Mouse (Mus musculus): Measurements from ENCODE around the gene Errfi1. TPM values are rescaled to one million over a fixed set of nuclear protein-coding genes. Genes with fewer than 3 reads are reported as not detected.

Errfi1 gene
- polyA plus RNA-seq, 1 experiment from 2014 or later: 14.7 TPM

DNA sequence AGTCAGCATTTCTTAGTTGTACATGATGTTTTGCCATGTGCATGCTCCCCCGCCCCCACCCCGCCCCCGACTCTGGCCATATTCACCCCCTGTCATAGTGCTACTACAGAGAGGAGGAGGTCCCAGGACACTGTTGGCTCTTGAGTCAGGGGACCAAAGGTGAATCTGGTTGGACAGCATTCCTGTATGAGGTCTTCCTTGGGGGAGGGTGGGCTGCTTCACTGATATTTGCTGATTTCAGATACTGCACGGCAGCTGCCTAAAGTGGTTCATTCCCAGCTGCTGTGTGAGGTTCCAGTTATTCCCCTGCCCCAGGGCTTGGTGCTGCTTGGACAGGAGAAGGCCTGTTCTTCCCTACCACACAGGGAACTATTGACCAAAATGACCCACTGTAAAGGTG lies 34.8 kb downstream of the Errfi1 start:
- no peak for ATAC-seq
- H3K9me3 ChIP-seq (replicated peaks): no peaks in the 10 kb centered on the region
- H3K4me2 ChIP-seq: no peak overlapping the region
- H3K4me1 ChIP-seq: peaks cover 19% of the 10 kb centered on the region
- no peak overlapping the region for H3K9ac ChIP-seq
- no peak overlapping the region for H3K4me3 ChIP-seq
- no peaks in the 10 kb centered on the region for H3K36me3 ChIP-seq
- WGBS (ENCODE audit: insufficient replicate concordance): 68% methylated on average over 4 of the region's 4 CpGs
- H3K27me3 ChIP-seq (replicated peaks): no peaks in the 10 kb centered on the region
- H3K27ac ChIP-seq: no peak overlapping the region

DNA sequence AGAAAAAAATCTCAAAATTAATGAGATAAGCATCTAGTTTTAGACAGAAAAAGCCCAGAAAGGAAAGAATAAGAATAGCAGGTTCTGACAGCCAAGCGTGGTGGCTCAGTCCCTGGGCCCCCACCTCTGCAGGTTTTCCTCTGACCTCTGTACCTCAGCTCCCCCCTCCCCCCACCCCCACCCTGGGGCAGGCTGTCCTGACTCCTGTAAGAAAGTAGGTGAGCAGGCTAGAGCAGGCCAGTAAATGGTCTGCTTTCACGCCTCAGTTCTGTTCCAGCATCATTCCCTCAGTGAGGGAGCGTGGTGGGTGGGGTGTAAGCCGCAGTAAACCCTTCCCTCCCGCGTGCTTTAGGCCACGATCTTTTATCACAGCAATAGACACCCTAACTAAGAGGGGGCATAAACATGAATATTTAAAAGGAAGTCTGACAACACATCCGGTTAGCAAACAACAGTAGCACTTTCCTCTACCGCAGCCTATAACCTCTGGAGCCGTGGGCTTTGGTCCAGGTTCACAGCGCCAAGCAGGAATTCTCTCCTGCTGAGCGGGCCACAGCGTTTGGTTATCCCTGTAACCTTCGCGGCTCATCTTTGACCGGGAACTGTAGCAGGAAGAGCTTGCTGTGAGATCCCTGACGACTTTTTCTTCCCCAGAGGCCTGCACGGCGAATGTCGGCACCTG lies 35.7 kb downstream of the Errfi1 start:
- 0 out of 2 replicates have a peak, but pooled peaks have one; percentile 18 for ATAC-seq
- no peak overlapping the region for H3K4me3 ChIP-seq
- 44% methylated on average over 20 of the region's 20 CpGs for WGBS (ENCODE audit: insufficient replicate concordance)

DNA sequence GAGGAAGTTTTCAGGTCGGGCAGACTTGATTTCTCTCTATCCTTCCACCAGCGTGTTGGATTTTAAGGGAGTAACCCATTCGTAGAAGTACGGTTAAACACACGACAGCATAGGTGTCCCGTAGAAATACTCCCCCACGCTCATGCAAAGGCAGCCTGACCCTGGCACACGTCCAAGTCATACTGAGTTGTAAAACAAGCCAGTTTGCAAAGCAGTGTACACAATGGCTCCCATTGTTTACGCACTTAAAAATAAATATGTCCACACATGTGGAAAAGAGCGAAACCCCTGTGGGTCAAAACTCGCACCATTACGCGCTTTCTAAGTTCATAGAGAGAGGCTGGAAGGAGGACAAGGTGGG lies 36.2 kb downstream of the Errfi1 start:
- H3K9me3 ChIP-seq (replicated peaks): no peaks in the 10 kb centered on the region
- H3K4me2 ChIP-seq: 0 out of 2 replicates have a peak overlapping the region, but pooled peaks have one; percentile 7
- ATAC-seq: no peak
- H3K4me3 ChIP-seq: no peak overlapping the region
- H3K27ac ChIP-seq: peak overlapping the region; percentile 64; the same call in 1 of the 2 replicates
- H3K27me3 ChIP-seq (replicated peaks): no peaks in the 10 kb centered on the region
- 64% methylated on average over 13 of the region's 13 CpGs for WGBS (ENCODE audit: insufficient replicate concordance)
- no peak overlapping the region for H3K9ac ChIP-seq
- H3K36me3 ChIP-seq: no peaks in the 10 kb centered on the region
- peaks cover 24% of the 10 kb centered on the region for H3K4me1 ChIP-seq

More for the DNA sequence above, 35.7 kb downstream of the Errfi1 start:
- H3K36me3 ChIP-seq: no peaks in the 10 kb centered on the region
- H3K27ac ChIP-seq: peak overlapping the region; percentile 64; the same call in 1 of the 2 replicates
- 0 out of 2 replicates have a peak overlapping the region, but pooled peaks have one; percentile 7 for H3K4me2 ChIP-seq
- no peak overlapping the region for H3K9ac ChIP-seq
- H3K9me3 ChIP-seq (replicated peaks): no peaks in the 10 kb centered on the region
- no peaks in the 10 kb centered on the region for H3K27me3 ChIP-seq (replicated peaks)
- peaks cover 19% of the 10 kb centered on the region for H3K4me1 ChIP-seq

- no peak overlapping the region for H3K9ac ChIP-seq
- no peak overlapping the region for H3K4me3 ChIP-seq
- no peak for ATAC-seq
- no peaks in the 10 kb centered on the region for H3K9me3 ChIP-seq (replicated peaks)
- H3K4me2 ChIP-seq: no peak overlapping the region
- peaks cover 34% of the 10 kb centered on the region for H3K4me1 ChIP-seq
- H3K36me3 ChIP-seq: peaks cover 10% of the 10 kb centered on the region
- 34% methylated on average over 5 of the region's 5 CpGs for WGBS (ENCODE audit: insufficient replicate concordance)
- no peaks in the 10 kb centered on the region for H3K27me3 ChIP-seq (replicated peaks)
- no peak overlapping the region for H3K27ac ChIP-seq
These were observed 37.6 kb downstream of the Errfi1 start for GRCm38 (mm10) chr4:150891308-150891707.

- H3K9me3 ChIP-seq (replicated peaks): no peaks in the 10 kb centered on the region
These were observed 41.2 kb downstream of the Errfi1 start for GRCm38 (mm10) chr4:150894718-150895501.

DNA sequence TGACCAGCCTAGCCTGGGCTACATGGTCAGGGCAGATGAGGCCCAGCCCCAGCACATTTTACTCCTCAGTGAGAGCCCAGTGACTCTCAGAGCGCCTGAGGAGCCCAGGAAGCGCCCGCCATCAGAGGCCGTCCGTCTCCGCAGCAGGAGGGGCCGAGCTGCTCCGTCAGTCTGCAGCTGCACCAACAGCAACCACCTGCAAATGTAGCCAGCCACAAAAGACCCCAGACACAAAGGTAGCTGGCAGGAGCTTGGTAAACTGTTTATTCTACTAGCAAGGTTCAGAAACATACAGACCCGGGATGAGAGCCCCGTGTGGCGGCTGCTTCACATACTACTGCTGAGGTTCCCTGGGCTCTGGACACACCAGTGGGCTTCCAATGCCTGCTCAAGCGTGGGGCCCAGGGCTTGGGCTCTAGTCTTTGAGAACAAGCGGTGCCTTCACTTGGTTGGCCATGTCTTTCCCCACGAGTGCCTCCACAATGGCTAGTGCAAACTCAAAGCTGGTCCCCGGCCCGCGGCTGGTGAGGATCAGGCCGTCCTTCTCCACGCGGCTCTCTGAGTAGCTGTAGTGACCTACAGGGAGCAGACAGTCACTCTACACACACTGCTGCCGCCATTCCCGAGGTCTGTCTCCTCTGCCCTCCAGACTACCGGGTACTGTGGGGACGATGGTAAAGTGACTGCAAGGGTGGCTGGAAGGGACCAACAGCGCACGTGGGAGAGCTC lies 43.3 kb downstream of the Errfi1 start:
- WGBS (ENCODE audit: insufficient replicate concordance): 87% methylated on average over 26 of the region's 26 CpGs

More at GRCm38 (mm10) chr4:150894718-150895501, 41.2 kb downstream of the Errfi1 start:
- 52% methylated on average over 8 of the region's 8 CpGs for WGBS (ENCODE audit: insufficient replicate concordance)
- no peak overlapping the region for H3K4me3 ChIP-seq
- H3K9ac ChIP-seq: no peak overlapping the region
- H3K36me3 ChIP-seq: peaks cover 45% of the 10 kb centered on the region
- peaks cover 30% of the 10 kb centered on the region for H3K4me1 ChIP-seq
- no peaks in the 10 kb centered on the region for H3K27me3 ChIP-seq (replicated peaks)
- H3K27ac ChIP-seq: no peak overlapping the region
- ATAC-seq: peak; percentile 17; the same call in 1 of the 2 replicates
- no peak overlapping the region for H3K4me2 ChIP-seq

DNA sequence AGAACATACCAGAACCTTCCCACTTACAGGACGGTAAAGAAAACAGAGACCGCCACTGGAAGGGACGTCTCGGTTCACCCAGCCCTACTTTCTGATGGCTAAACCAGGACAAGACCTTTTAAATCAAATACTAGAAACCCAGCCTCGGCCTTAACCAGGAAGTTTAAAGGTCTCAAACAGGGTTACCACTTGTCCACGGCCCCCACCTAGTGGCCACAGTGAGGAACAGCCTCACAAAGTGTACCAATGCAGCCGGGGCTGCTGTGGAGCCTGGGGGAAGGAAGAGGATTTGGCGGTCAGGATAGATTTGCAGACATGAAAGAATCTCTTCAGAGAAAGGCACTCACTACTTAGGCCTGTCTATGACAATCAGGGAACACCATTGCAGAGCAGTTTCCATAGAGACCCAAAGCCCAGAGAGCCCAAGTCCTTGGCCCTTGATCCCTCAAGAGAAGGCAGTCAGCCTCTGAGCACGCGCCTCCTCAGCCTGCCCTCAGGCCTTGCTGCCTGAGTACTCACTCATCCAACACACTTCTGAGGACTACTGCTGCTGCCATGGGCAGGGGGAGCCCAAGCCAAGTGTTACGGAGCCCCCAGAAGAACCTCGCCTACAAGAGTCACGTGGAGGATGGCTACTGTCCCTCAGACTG lies 45.1 kb downstream of the Errfi1 start:
- Histone ChIP-seq H3K9ac (no peak overlapping the region), H3K4me3 (no peak overlapping the region), H3K4me1 (peaks cover 33% of the 10 kb centered on the region), H3K36me3 (peaks cover 83% of the 10 kb centered on the region), H3K9me3 (replicated peaks) (no peaks in the 10 kb centered on the region), H3K27ac (no peak overlapping the region), H3K27me3 (replicated peaks) (no peaks in the 10 kb centered on the region), H3K4me2 (no peak overlapping the region)
- no peak; the same call in 1 of the 2 replicates for ATAC-seq
- 63% methylated on average over 13 of the region's 13 CpGs for WGBS (ENCODE audit: insufficient replicate concordance)

More for the DNA sequence above, 43.3 kb downstream of the Errfi1 start:
- H3K36me3 ChIP-seq: peaks cover 65% of the 10 kb centered on the region
- H3K4me2 ChIP-seq: no peak overlapping the region
- H3K27me3 ChIP-seq (replicated peaks): no peaks in the 10 kb centered on the region
- no peak overlapping the region for H3K4me3 ChIP-seq
- no peak overlapping the region for H3K27ac ChIP-seq
- H3K4me1 ChIP-seq: peaks cover 30% of the 10 kb centered on the region
- ATAC-seq: no peak
- no peaks in the 10 kb centered on the region for H3K9me3 ChIP-seq (replicated peaks)
- no peak overlapping the region for H3K9ac ChIP-seq

- Histone ChIP-seq H3K4me1 (peaks cover 23% of the 10 kb centered on the region; the same call in 1 of the 2 replicates), H3K4me3 (no peak overlapping the region), H3K36me3 (peaks cover 94% of the 10 kb centered on the region), H3K27me3 (replicated peaks) (no peaks in the 10 kb centered on the region), H3K27ac (no peak overlapping the region), H3K9ac (no peak overlapping the region), H3K9me3 (replicated peaks) (no peaks in the 10 kb centered on the region), H3K4me2 (no peak overlapping the region)
- WGBS (ENCODE audit: insufficient replicate concordance): 91% methylated on average over 13 of the region's 13 CpGs
- ATAC-seq: no peak
These were observed 46.8 kb downstream of the Errfi1 start for GRCm38 (mm10) chr4:150900486-150900885.

DNA sequence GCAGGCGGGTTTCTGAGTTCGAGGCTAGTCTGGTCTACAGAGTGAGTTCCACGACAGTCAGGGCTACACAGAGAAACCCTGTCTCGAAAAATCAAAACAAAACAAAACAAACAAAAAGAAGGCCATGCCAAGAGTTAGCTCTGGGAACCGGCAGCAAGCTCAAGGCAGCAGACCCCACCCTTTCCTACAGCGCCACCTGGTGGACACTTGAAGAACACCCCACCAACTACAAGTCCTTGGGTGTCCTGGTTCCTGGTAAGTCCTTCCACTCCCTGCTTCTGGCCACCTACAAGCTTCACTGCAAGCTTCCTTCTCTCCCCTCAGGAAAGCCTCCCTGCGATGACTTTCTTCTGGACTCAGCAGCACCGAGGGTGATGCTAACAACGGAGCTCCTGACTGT lies 47.9 kb downstream of the Errfi1 start:
- H3K27me3 ChIP-seq (replicated peaks): no peaks in the 10 kb centered on the region
- no peak overlapping the region for H3K27ac ChIP-seq
- H3K9ac ChIP-seq: no peak overlapping the region
- no peak overlapping the region for H3K4me2 ChIP-seq
- H3K36me3 ChIP-seq: peaks cover 89% of the 10 kb centered on the region
- peaks cover 17% of the 10 kb centered on the region; the same call in 1 of the 2 replicates for H3K4me1 ChIP-seq
- 47% methylated on average over 9 of the region's 9 CpGs for WGBS (ENCODE audit: insufficient replicate concordance)
- H3K4me3 ChIP-seq: no peak overlapping the region
- peak; percentile 36; the same call in 1 of the 2 replicates for ATAC-seq
- no peaks in the 10 kb centered on the region for H3K9me3 ChIP-seq (replicated peaks)

DNA sequence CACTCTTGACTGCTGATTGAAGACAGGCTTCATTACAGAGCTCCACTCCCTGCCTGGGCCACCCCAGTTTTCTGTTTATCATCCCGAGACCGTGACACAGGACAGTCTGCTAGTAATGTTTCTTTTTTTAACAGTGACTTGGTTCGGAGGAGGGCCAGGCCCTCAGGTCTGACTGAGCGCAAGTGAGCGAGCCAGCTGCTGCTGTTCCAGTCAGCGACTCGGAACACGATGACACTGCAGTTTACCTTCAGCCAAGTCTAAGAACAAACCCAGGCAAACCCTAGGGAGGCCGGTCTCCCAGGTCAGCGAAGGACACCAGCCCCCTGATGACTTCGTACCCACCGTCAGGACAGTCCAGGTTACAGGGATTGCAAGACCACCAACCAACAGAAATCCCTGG lies 48.3 kb downstream of the Errfi1 start:
- Histone ChIP-seq H3K36me3 (peaks cover 89% of the 10 kb centered on the region), H3K9me3 (replicated peaks) (no peaks in the 10 kb centered on the region), H3K4me3 (no peak overlapping the region), H3K27me3 (replicated peaks) (no peaks in the 10 kb centered on the region), H3K9ac (no peak overlapping the region), H3K27ac (no peak overlapping the region), H3K4me2 (no peak overlapping the region), H3K4me1 (peaks cover 17% of the 10 kb centered on the region; the same call in 1 of the 2 replicates)
- no peak; the same call in 1 of the 2 replicates for ATAC-seq
- 74% methylated on average over 12 of the region's 12 CpGs for WGBS (ENCODE audit: insufficient replicate concordance)

DNA sequence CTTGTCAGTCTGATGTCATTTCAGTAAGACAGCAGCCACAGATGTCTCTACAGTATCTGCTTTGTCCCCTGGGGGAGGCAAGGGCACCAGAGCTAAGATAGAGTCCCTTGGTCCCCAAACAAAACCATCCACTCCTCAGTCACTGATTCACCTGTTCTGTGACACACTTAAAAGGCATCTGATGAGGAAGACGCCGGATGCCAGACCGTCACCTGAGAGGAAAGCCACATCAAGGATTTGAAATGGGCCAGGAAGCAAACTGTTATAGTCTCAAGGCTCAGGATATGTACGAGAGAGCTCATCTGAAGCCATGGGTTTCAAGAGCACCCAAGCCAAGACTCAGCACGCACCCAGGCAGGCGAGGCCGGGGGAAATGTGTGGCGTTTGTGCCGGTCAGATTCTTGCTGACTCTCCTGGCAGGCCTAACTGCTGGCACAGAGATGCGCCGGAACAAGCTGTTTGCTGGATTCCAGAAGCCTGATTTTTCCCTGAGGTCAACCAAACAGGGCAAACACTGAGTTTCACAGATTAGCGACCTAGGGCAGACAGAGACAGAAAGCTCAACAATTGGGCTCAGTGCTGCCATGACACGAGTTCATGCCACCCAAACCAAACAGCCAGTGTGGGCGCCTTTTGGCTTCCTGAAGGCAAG lies 49.5 kb downstream of the Errfi1 start:
- Histone ChIP-seq H3K4me2 (no peak overlapping the region), H3K36me3 (peaks cover 89% of the 10 kb centered on the region), H3K9me3 (replicated peaks) (no peaks in the 10 kb centered on the region), H3K4me1 (peaks cover 23% of the 10 kb centered on the region), H3K27ac (no peak overlapping the region), H3K4me3 (no peak overlapping the region), H3K9ac (no peak overlapping the region), H3K27me3 (replicated peaks) (no peaks in the 10 kb centered on the region)
- 86% methylated on average over 14 of the region's 14 CpGs for WGBS (ENCODE audit: insufficient replicate concordance)
- ATAC-seq: no peak
